Mouse (Mus musculus): ENCODE results near the gene Zswim8.

- TF ChIP-seq CTCF (conservative IDR thresholded peaks at IDR 0.05; ENCODE audit: insufficient read depth, insufficient read length, low read depth, low read length) (no peak), POLR2A (IDR thresholded peaks at IDR 0.05; ENCODE audit: low read depth, low read length) (no peak)
Observed at GRCm38 (mm10) chr14:20663601-20664000, 43.8 kb upstream of the Zswim8 start.
